Mouse (Mus musculus) gastrocnemius, adult 18-20 months (tissue): ENCODE results near the gene Gnb1l. TPM values are rescaled to one million over a fixed set of nuclear protein-coding genes. Genes with fewer than 3 reads are reported as not detected.

ENCODE experiments used
- DNase-seq: peaks from one replicate; pipeline ENCODE4 v3.0.0; 2021; ENCODE audit warnings: low spot score
- total RNA-seq, 2 experiments: library from RNA; stranded (reverse); gene quantifications; 2 replicates each; pipeline ENCODE4 v1.2.3; 2021

Gene Gnb1l
- total RNA-seq, 2 experiments from 2014 or later: 3.2 to 5.0 TPM

GRCm38 (mm10) chr16:18543151-18543829 lies 44.8 kb downstream of the Gnb1l start:
- no peak for DNase-seq

DNA sequence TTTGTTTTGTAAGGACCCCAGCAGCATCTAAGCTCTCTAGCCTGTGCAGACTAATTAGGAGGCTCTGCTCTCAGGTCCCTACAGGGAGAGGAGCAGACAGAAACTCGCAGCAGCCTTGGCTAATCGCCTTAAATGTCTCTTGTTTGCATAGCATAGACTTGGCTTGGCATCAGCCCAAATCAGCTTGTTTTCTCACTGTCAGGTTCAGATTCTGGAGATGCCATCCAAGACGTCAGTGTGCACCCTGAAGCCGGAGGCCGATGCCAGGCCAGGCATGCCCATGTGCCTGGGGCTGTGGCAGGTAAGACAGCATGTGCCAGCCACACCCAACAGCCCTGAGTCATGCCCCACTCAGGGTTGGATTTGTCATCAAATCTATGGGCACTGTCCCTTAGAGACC lies 49.4 kb downstream of the Gnb1l start:
- DNase-seq: no peak

- DNase-seq: no peak
Measured at GRCm38 (mm10) chr16:18551604-18552003, 53.1 kb downstream of the Gnb1l start.

GRCm38 (mm10) chr16:18552106-18552710 lies 53.7 kb downstream of the Gnb1l start:
- DNase-seq: no peak

DNA sequence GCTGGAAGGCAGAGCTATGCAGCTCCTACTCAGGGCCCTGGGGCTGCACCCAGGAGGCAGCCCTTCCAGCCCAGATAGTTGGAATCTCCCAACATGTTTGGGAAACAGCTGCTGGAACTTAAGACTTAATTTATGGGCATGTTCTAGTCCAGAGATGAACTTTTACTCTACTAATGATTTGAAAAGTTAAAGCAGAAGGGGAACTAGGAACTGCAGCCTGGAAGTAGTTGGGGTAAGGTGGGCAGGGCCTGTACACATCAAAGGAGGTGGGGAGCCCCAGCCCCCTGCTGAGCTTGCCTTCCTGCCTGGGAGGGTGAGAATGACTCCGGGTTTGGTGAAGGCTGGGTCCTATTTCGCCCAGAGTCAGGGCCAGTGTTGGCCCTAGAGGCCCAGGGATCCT lies 56.2 kb downstream of the Gnb1l start:
- DNase-seq: no peak

DNA sequence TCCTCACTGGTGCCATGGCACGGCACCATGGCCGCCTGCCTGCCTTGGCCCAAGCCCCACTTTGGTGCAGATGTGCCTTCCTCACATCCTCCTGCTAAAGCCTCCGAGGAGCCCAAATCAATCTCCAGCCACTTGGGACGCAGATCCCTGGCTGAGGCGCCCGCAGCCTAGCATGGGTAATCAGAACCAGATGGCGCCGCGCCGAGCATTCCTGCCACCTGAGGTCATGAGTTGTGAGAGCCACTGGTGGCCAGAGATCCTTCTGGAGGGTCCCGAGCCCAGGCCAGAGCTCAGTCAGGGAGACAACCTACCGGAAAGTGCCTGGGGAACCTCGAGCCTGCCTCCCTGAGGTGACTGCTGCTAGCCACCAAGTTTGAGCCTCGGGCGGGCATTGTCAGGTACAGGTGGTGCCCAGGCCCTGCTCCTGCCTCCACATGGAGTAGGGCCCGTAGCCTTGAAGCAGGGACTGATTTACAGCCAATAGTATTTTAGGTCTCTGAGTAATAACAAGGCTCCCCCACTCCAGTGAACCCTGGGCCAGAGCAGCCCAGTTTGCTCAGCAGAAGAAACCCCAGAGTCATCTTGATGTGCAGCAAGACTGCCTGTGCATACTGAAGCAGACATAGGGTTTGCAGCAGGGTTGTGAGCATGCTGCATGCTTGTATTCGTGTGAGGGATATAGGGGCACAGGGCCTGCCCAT lies 56.9 kb downstream of the Gnb1l start:
- DNase-seq: peak; percentile 67

- no peak for DNase-seq
Measured at GRCm38 (mm10) chr16:18556461-18556860, 57.9 kb downstream of the Gnb1l start.

- no peak for DNase-seq
Measured at GRCm38 (mm10) chr16:18564472-18564871, 66.0 kb downstream of the Gnb1l start.

DNA sequence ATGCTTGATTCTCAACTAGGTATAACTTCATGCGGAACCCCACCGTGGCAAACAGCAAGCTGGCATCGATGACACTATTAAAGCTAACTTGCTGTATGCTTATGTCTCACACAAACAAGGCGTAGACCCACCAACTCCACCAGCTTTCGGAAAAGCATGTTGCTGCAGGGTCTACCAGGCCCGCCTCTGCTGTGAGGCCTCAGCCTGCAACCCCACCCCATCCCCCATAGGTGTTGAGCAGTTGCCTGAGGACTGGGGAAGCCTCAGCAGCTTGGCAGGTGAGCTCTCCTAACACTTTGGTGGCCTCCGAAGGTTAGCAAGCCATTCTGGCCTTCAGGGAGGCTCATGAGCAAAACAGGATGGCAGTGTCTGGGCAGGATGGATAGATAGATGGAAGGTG lies 70.1 kb downstream of the Gnb1l start:
- DNase-seq: no peak

GRCm38 (mm10) chr16:18574196-18574595 lies 75.7 kb downstream of the Gnb1l start:
- DNase-seq: no peak

- no peak for DNase-seq
Measured at GRCm38 (mm10) chr16:18577071-18577470, 78.6 kb downstream of the Gnb1l start.

GRCm38 (mm10) chr16:18577599-18578160 lies 79.2 kb downstream of the Gnb1l start:
- no peak for DNase-seq

DNA sequence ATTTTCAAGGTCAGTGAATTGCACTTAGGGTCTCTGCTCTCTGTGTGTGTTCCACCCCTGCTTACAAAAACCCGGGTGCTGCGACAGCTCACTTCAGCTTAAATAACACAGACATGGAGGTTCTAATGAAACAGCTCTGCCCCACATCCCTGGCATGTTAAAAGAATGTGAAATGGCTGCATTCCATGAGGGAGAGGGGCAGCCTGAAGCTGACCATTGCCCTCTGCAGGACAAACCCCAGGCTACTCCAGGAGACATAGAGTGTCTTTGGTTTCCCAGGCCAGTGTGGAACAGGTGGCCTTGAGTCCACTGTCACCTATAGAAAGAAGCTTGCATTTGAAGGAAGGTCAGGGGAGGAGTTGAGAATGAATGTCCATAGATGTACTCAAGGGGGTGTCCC lies 81.9 kb downstream of the Gnb1l start:
- no peak for DNase-seq

GRCm38 (mm10) chr16:18581050-18581622 lies 82.6 kb downstream of the Gnb1l start:
- DNase-seq: no peak

DNA sequence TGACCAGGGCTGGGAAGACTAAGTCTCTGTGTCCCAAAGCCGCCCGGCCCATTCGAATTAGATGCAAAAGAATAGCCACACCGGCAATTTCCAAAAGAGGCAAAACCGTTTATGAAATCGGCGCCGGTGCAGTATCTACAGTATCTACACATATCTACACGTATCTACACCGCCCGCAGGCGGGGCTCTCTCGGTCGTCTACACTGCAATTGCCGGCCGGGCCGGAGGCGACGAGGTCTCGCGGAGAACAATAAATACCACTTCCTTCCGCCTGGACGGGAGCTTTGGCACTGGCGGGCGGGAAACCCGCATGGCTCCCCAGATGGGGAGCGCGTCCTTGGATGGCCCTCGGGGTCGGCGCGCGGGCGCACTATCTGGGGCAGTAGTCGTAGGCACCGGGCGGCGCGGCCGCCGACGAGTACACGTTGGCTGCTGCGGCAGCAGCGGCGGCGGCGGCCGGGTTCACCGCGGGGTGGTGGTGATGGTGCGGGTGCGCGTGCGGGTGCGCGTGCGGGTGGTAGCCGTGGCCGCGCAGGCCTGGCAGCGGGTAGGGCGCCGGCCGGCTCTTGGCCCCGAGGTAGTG lies 83.2 kb downstream of the Gnb1l start:
- DNase-seq: no peak

GRCm38 (mm10) chr16:18582426-18583148 lies 84.1 kb downstream of the Gnb1l start:
- DNase-seq: no peak

DNA sequence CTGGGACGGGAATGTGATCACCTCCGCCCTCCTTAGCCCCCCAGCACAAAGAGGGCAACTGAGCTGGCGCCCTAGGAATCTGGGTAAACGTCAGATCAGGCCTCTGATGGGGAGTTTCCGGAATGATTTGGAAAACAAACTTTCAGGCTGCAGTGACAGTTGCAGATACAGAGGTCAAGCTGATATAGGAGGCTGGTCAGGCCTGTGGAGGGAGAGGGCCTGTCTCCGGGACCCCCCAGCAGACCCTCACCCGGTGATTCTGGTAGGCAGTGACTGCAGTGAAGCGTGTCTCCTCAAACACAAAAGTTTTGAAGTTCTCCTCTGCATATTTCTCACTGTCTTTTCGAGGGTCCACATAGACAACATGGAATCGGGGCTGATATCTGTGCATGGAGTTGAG lies 84.7 kb downstream of the Gnb1l start:
- no peak for DNase-seq

- no peak for DNase-seq
Measured at GRCm38 (mm10) chr16:18583673-18584357, 85.3 kb downstream of the Gnb1l start.

- DNase-seq: no peak
Measured at GRCm38 (mm10) chr16:18584901-18585510, 86.5 kb downstream of the Gnb1l start.

DNA sequence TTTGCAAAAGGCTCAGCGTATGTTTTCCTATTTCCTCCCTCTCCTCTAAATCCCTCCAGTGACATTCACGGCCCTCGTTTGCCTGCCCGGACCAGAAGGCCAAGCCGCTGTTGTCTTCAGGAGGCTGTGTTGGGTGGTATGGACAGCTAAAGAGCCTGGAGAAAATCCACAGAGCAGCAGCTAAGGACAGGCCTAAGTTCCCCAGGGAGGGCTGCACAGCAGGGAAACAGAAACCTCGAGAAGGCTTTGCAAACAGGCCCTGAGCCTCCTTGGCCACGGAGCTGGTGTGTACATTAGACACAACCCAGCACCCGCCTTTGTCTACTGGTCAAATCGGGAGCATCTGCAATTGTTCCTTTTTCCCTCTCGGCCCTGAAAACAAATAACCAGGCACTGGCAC lies 87.2 kb downstream of the Gnb1l start:
- DNase-seq: no peak
